26 mouse cellular contexts compared by ENCODE assay signal in the genomic region with DNA sequence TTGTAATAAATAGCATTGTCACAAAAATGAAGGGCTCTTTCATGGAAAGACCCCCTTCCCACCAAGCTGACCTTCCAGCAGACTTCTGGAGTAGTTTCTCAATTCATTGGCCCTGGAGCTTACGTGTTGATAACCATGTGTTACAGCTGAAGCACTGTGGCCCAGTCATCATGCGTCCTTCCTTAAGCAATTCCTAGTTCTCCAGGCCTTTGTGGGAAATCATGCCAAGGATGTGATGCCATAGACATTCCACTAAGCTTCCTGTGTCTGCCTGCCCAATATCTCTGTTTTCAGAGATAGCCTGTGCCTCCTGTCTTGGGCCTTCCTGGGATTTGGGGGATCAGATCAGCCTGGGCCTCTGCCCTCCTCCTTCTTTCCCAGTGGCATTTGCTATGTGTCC. TPM values are rescaled to one million over a fixed set of nuclear protein-coding genes. Genes with fewer than 3 reads are reported as not detected.
DNase-seq lines count a peak whose midpoint lies in the region; ATAC-seq and TF ChIP-seq lines count a peak whose summit lies in the region.
"Had no signal": no experiment of that assay in that cellular context is flagged by ENCODE, and none has a peak within 500 bp of the region (broad histone marks: within the 10 kb centered on the region; RNA-seq: fewer than 3 reads in every experiment).

No protein-coding gene starts in this region.

- H3K4me1 ChIP-seq in lung, postnatal 0 days (ENCODE audit: insufficient read depth, low read depth, low read length), result peaks cover 6% of the 10 kb centered on the region; the same call in 1 of the 2 replicates
- peaks cover 31% of the 10 kb centered on the region for H3K4me1 ChIP-seq in embryonic fibroblast, embryonic 13.5 days (ENCODE audit: control insufficient read depth, insufficient read depth, low read length)
- H3K4me1 ChIP-seq in neural tube, embryonic 15.5 days, result peaks cover 29% of the 10 kb centered on the region

- H3K9ac ChIP-seq in lung, postnatal 0 days (replicated peaks; ENCODE audit: low read depth), result no peak overlapping the region
- no peak overlapping the region for H3K9ac ChIP-seq in neural tube, embryonic 15.5 days (replicated peaks)
- H3K9ac ChIP-seq: embryonic facial prominence, embryonic 12.5 days; forebrain, embryonic 12.5 days had no signal

- H3K4me2 ChIP-seq in lung, postnatal 0 days (replicated peaks; ENCODE audit: low read depth, low read length), result no peak overlapping the region
- no peak overlapping the region for H3K4me2 ChIP-seq in neural tube, embryonic 15.5 days
- H3K4me2 ChIP-seq: embryonic facial prominence, embryonic 12.5 days; forebrain, embryonic 12.5 days had no signal

- no peak for ATAC-seq in lung, postnatal 0 days
- no peak for ATAC-seq in neural tube, embryonic 15.5 days (ENCODE audit: low FRiP score)
- ATAC-seq: CD4-positive, CD25-positive, alpha-beta regulatory T cell, adult 4 months; forebrain, embryonic 14.5 days; forebrain, embryonic 16.5 days had no signal

- H3K4me3 ChIP-seq in lung, postnatal 0 days (ENCODE audit: low read depth, low read length), result no peak overlapping the region
- no peak overlapping the region for H3K4me3 ChIP-seq in embryonic fibroblast, embryonic 13.5 days (ENCODE audit: insufficient read depth, low read length)
- no peak overlapping the region for H3K4me3 ChIP-seq in neural tube, embryonic 15.5 days (replicated peaks)
- H3K4me3 ChIP-seq in left cerebral cortex, adult 2 months, result no peak overlapping the region
- H3K4me3 ChIP-seq: embryonic facial prominence, embryonic 10.5 days; embryonic facial prominence, embryonic 12.5 days; erythroblast, embryonic 14.5 days; forebrain, embryonic 10.5 days; forebrain, embryonic 12.5 days had no signal

- TF ChIP-seq CTCF in lung, postnatal 0 days (IDR thresholded peaks at IDR 0.05), result no peak
- no peak for TF ChIP-seq CTCF in embryonic fibroblast, embryonic 13.5 days (IDR thresholded peaks at IDR 0.05; ENCODE audit: borderline replicate concordance, insufficient read depth, low read length)
- no peak for TF ChIP-seq CTCF in left cerebral cortex, adult 2 months (IDR thresholded peaks at IDR 0.05)

- no peak for TF ChIP-seq EP300 in lung, postnatal 0 days (IDR thresholded peaks at IDR 0.05)

- WGBS in lung, postnatal 0 days, result 63% methylated on average over 2 of the region's 2 CpGs
- 88% methylated on average over 2 of the region's 2 CpGs for WGBS in neural tube, embryonic 15.5 days

- intact Hi-C loops in left cerebral cortex, adult 2 months (cut with DNase I), result no loop called here

- no peaks in the 10 kb centered on the region for H3K36me3 ChIP-seq in lung, postnatal 0 days (ENCODE audit: insufficient read depth, low read length)
- H3K36me3 ChIP-seq in neural tube, embryonic 15.5 days, result no peaks in the 10 kb centered on the region
- H3K36me3 ChIP-seq: embryonic facial prominence, embryonic 10.5 days; embryonic facial prominence, embryonic 12.5 days; forebrain, embryonic 10.5 days; forebrain, embryonic 12.5 days had no signal

- no peak overlapping the region for H3K27ac ChIP-seq in lung, postnatal 0 days (ENCODE audit: low read length)
- peak overlapping the region; percentile 39 for H3K27ac ChIP-seq in embryonic fibroblast, embryonic 13.5 days (ENCODE audit: insufficient read depth, low read length)
- H3K27ac ChIP-seq in neural tube, embryonic 15.5 days (replicated peaks), result no peak overlapping the region
- H3K27ac ChIP-seq in left cerebral cortex, adult 2 months, result no peak overlapping the region
- H3K27ac ChIP-seq: embryonic facial prominence, embryonic 10.5 days; embryonic facial prominence, embryonic 12.5 days; forebrain, embryonic 10.5 days; forebrain, embryonic 12.5 days had no signal

- no peak for TF ChIP-seq POLR2A in embryonic fibroblast, embryonic 13.5 days (IDR thresholded peaks at IDR 0.05; ENCODE audit: low read depth, low read length)

- H3K27me3 ChIP-seq in lung, postnatal 0 days (replicated peaks; ENCODE audit: insufficient read depth, low read length), result no peaks in the 10 kb centered on the region
- no peaks in the 10 kb centered on the region for H3K27me3 ChIP-seq in neural tube, embryonic 15.5 days (replicated peaks)
- H3K27me3 ChIP-seq: CH12.LX; embryonic facial prominence, embryonic 12.5 days had no signal

- peak; percentile 67 for DNase-seq in lung, postnatal 0 days (ENCODE audit: low spot score)
- no peak for DNase-seq in lung, postnatal 4 days
- DNase-seq in 3T3-L1 (ENCODE audit: low read depth, low spot score) (peak; percentile 72), NIH3T3 (ENCODE audit: low read depth) (peak; percentile 72)
- DNase-seq in left cerebral cortex, adult 2 months (ENCODE audit: extremely low spot score in 1 of 2, low spot score in 2 of 2), result no peak
- no peak for DNase-seq in left cerebral cortex, adult 9 months (ENCODE audit: low spot score in 2 of 2)
- DNase-seq: adrenal gland, adult 8-10 months; adrenal gland, postnatal 14 days; adrenal gland, postnatal 36 days; cerebellum, adult 11-12 months; cerebellum, adult 2 months; cerebellum, adult 9-10 months; cerebellum, postnatal 10 days; cerebellum, postnatal 25 days had no signal

- H3K9me3 ChIP-seq in lung, postnatal 0 days (ENCODE audit: low read length), result no peaks in the 10 kb centered on the region
- H3K9me3 ChIP-seq in neural tube, embryonic 15.5 days (replicated peaks), result no peaks in the 10 kb centered on the region
- H3K9me3 ChIP-seq: embryonic facial prominence, embryonic 10.5 days; embryonic facial prominence, embryonic 12.5 days; forebrain, embryonic 10.5 days; forebrain, embryonic 12.5 days; G1E had no signal

RNA-seq across cellular contexts. Expression of gene Atxn7l1, which starts 32.9 kb away (rescaled TPM):
- 9.6 and 10.2 TPM in 2 replicates for polyA plus RNA-seq in lung, postnatal 0 days (2015; fragmentation: Nextera tagmentation; extraction: Ambion mirVana)
- 19.5 and 21.0 TPM in 2 replicates for polyA plus RNA-seq in embryonic fibroblast, embryonic 13.5 days (2011; ENCODE audit: insufficient read length, low read depth, missing spikeins)
- 19.4 and 27.7 TPM in 2 replicates for polyA plus RNA-seq in neural tube, embryonic 15.5 days (2015; fragmentation: Nextera tagmentation; extraction: Ambion mirVana)
- 10 to 100 TPM; 63.2 to 64.8 TPM for total RNA-seq in left cerebral cortex, adult 2 months (2021)

Comparison
In these comparisons a context has a peak if more than half of its experiments do, and no peak if none do; other contexts are left out.
1. DNase-seq: peak in lung, postnatal 0 days (single experiment), 3T3-L1 (single experiment) and NIH3T3 (single experiment); none in lung, postnatal 4 days (0 of 2), left cerebral cortex, adult 2 months (0 of 2) and left cerebral cortex, adult 9 months (0 of 2).